Mouse (Mus musculus) cortical plate, adult 2 months (tissue): ENCODE measurements around the gene Lrrc27.

Source experiments
- CTCF ChIP-seq: fragments of 200-500 bp; IDR thresholded peaks from 2 replicates; pipeline ENCODE4 v1.5.1; 2011; ENCODE audit warnings: mild to moderate bottlenecking, control low read depth, low read length; ENCODE audit not compliant: insufficient read depth; ENCODE audit errors: extremely low read depth
- POLR2A ChIP-seq: fragments of 200-500 bp; IDR thresholded peaks from 2 replicates; pipeline ENCODE4 v1.6.1; 2011; ENCODE audit warnings: mild to moderate bottlenecking, low read length, control low read depth; ENCODE audit not compliant: insufficient read depth; ENCODE audit errors: extremely low read depth

- no peak for TF ChIP-seq CTCF
- no peak for TF ChIP-seq POLR2A
These were observed 15.8 kb downstream of the Lrrc27 start for GRCm38 (mm10) chr7:139228447-139229171.
